Mouse (Mus musculus) gastrocnemius, adult 2 months (tissue): ENCODE data around the gene Ppp1r35. TPM values are rescaled to one million over a fixed set of nuclear protein-coding genes. Genes with fewer than 3 reads are reported as not detected.
A peak's percentile ranks its signal among the peaks of the same experiment; 100 is the strongest.

Experiments
- DNase-seq: peaks from one replicate; pipeline ENCODE4 v3.0.0; 2022
- H3K27ac ChIP-seq: fragments of 200-600 bp; 2 replicates; pipeline ENCODE4 v1.8.1; 2022; ENCODE audit warnings: mild to moderate bottlenecking
- H3K4me3 ChIP-seq: fragments of 200-600 bp; 2 replicates; pipeline ENCODE4 v1.8.1; 2022; ENCODE audit warnings: mild to moderate bottlenecking, moderate library complexity
- CTCF ChIP-seq: fragments of 200-600 bp; IDR thresholded peaks from 2 replicates; pipeline ENCODE4 v1.8.1; 2022; ENCODE audit warnings: antibody characterized with exemption, mild to moderate bottlenecking, moderate library complexity
- intact Hi-C: fragments of 180-260 bp; cut with DNase I; formaldehyde crosslinking; loops from one replicate; pipeline ENCODE4 v1.15.1; 2025
- total RNA-seq, 2 experiments: library from RNA; stranded (reverse); gene quantifications; 2 replicates each; pipeline ENCODE4 v1.2.3; 2021

Gene Ppp1r35
- total RNA-seq, 2 experiments from 2014 or later = 5.4 to 6.9 TPM

DNA sequence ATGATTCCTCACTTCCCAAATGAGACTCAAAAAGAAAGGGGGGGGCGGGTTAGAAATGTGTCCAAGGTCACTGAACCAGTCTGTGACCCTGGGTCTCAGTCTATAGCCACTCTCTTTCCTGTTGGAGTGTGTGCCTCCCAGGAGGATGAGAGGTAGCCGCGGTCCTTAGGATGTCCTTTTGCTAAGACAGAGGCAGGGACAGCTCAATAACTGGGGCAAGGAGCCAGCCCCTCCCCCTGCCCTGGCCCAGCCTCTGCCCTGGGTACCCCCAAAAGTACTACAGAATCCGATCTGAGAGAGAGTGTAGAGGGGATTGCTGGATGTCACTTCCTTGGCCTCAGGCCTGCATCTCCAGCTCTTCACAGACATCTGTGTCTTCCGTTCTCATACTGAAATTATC, 23.2 kb upstream of the Ppp1r35 start:
- intact Hi-C loops = loop anchor here (5.0 kb wide), 2 partner anchors 173 to 273 kb away; no protein-coding TSS in a partner anchor
- H3K27ac ChIP-seq = peak overlapping the region; percentile 46

GRCm38 (mm10) chr5:137756106-137756505, 22.5 kb upstream of the Ppp1r35 start:
- intact Hi-C loops = loop anchor here (5.0 kb wide), 2 partner anchors 174 to 274 kb away; no protein-coding TSS in a partner anchor
- no peak for TF ChIP-seq CTCF
- Histone ChIP-seq H3K27ac (peak overlapping the region; percentile 2), H3K4me3 (no peak overlapping the region)
- no peak for DNase-seq

More for the DNA sequence above, 23.2 kb upstream of the Ppp1r35 start:
- DNase-seq = no peak
- no peak overlapping the region for H3K4me3 ChIP-seq
- TF ChIP-seq CTCF = no peak

- peak; percentile 97 for TF ChIP-seq CTCF
- Histone ChIP-seq H3K27ac (peak overlapping the region; percentile 67), H3K4me3 (no peak overlapping the region)
- peak; percentile 88 for DNase-seq
- intact Hi-C loops = loop anchor here (1.0 to 5.0 kb wide), 3 partner anchors 100 to 275 kb away; no protein-coding TSS in a partner anchor
These were observed 21.6 kb upstream of the Ppp1r35 start for GRCm38 (mm10) chr5:137756882-137757661.

GRCm38 (mm10) chr5:137757887-137758286, 20.8 kb upstream of the Ppp1r35 start:
- intact Hi-C loops = loop anchor here (1.0 to 5.0 kb wide), 3 partner anchors 101 to 276 kb away; no protein-coding TSS in a partner anchor
- no peak for DNase-seq
- H3K27ac ChIP-seq = peak overlapping the region; percentile 35

DNA sequence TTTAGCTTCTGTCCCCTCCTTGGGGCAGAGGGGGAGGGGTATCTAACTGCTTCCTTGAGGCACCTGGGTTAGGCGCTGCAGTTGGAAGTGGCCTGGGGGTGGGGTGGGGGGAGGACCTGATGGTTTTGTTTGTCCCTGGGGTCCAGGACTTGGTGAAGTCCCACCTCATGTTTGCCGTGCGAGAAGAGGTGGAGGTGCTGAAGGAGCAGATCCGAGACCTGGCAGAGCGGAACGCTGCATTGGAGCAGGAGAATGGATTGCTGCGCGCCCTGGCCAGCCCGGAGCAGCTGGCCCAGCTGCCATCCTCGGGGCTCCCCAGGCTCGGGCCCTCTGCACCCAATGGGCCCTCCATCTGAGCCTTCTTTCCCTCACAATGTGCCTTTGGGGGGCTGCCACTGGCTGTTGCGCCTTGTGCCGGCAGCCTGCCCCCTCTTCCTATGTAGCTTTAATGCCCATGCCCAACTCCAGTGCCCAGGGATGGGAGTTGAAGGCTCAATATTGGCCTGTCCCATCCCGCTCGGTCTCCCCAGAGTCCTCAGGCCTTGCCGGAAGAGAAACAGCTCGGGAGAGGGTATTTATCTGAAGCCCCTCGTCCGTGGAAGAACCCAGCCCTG, 19.6 kb upstream of the Ppp1r35 start:
- no peak for DNase-seq
- intact Hi-C loops = loop anchor here (5.0 kb wide), 2 partner anchors 177 to 277 kb away; no protein-coding TSS in a partner anchor
- no peak for TF ChIP-seq CTCF
- H3K27ac ChIP-seq = peak overlapping the region; percentile 75
- peak overlapping the region; percentile 11 for H3K4me3 ChIP-seq

More at GRCm38 (mm10) chr5:137757887-137758286, 20.8 kb upstream of the Ppp1r35 start:
- H3K4me3 ChIP-seq = peak overlapping the region; percentile 41
- no peak for TF ChIP-seq CTCF

- TF ChIP-seq CTCF = peak; percentile 88; the same call in 1 of the 2 replicates
- DNase-seq = peak; percentile 91
- Histone ChIP-seq H3K4me3 (no peak overlapping the region), H3K27ac (peak overlapping the region; percentile 75)
- intact Hi-C loops = loop anchor here (5.0 kb wide), 2 partner anchors 178 to 278 kb away; no protein-coding TSS in a partner anchor
These were observed 18.7 kb upstream of the Ppp1r35 start for GRCm38 (mm10) chr5:137759971-137760412.

DNA sequence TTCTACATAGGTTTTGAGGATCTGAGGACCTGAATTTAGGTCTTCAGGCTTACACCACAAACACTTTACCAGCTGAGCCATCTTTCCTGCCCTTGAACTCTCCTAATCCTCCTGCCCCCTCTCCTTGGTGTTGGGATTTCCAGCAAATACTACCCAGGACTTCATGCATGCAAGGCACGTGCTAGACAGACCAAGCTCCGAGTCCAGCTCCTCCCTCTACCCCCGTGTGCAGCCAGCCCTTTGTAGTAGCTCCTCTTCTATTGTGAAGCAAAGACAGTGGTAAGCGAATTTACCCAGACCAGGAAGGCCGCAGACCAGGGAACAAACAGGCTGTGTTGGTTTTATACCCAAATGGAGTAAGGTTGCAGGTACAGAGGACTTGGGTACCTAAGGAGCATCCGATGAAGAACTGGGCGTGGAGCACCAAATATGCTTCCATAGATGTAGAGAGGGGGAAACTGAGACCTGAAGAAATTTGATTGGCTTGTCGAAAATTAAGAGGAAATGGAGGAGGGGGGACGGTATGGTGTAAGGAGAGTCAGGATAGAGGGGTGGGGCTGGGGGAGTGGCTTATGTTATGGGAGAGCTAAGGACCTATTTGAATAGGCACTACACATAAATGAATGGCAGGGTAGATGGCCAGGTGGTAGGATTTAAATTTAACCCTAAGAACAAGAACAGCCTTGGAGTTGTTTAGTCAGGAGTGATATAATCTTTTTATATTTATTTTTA, 13.9 kb upstream of the Ppp1r35 start:
- TF ChIP-seq CTCF = no peak
- intact Hi-C loops = no loop called here
- Histone ChIP-seq H3K4me3 (no peak overlapping the region), H3K27ac (no peak overlapping the region)
- no peak for DNase-seq

- TF ChIP-seq CTCF = peak; percentile 65
- H3K4me3 ChIP-seq = no peak overlapping the region
- DNase-seq = no peak
- H3K27ac ChIP-seq = no peak overlapping the region
- intact Hi-C loops = no loop called here
These were observed 12.4 kb upstream of the Ppp1r35 start for GRCm38 (mm10) chr5:137766270-137766669.

- Histone ChIP-seq H3K27ac (no peak overlapping the region), H3K4me3 (no peak overlapping the region)
- no peak for TF ChIP-seq CTCF
- intact Hi-C loops = no loop called here
- DNase-seq = peak; percentile 2
These were observed 10.2 kb upstream of the Ppp1r35 start for GRCm38 (mm10) chr5:137768475-137768874.

DNA sequence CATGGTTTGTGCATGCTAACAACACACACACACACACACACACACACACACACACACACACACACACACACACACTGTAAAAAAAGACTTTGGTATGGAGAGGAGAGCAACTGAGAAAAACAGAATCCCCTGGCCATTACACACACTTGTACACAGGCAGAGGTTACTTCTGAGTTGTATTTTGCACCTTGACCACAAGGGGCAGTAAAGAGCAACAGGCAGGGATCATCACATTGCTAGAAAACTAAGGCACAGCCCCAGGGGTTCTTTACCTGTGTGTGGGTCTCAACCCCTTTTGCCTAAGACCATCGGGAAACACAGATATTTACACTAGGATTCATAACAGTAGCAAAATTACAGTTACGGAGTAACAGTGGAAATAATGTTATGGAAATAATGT, 7.9 kb upstream of the Ppp1r35 start:
- DNase-seq = no peak
- TF ChIP-seq CTCF = peak; percentile 76
- Histone ChIP-seq H3K4me3 (no peak overlapping the region), H3K27ac (no peak overlapping the region)
- intact Hi-C loops = no loop called here

DNA sequence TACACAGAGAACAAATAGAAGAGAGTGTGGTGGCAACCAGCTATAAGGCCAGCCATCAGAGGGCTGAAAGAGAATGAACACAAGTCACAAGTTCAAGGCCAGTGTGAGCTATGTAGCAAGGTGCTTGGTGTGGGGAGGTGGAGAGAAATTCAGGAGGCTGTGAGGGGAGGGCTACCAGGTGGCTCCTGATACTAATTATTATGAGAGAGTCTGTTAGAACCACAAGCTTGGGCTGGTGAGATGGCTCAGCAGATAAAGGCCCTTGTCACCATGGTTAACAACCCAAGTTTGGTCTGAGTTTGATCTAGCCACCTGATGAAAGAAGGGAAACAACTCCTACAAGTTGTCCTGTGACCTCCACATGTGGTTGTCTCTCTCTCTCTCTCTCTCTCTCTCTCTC, 5.9 kb upstream of the Ppp1r35 start:
- no peak for DNase-seq
- no peak overlapping the region for H3K4me3 ChIP-seq
- TF ChIP-seq CTCF = no peak
- H3K27ac ChIP-seq = no peak overlapping the region
- intact Hi-C loops = no loop called here

DNA sequence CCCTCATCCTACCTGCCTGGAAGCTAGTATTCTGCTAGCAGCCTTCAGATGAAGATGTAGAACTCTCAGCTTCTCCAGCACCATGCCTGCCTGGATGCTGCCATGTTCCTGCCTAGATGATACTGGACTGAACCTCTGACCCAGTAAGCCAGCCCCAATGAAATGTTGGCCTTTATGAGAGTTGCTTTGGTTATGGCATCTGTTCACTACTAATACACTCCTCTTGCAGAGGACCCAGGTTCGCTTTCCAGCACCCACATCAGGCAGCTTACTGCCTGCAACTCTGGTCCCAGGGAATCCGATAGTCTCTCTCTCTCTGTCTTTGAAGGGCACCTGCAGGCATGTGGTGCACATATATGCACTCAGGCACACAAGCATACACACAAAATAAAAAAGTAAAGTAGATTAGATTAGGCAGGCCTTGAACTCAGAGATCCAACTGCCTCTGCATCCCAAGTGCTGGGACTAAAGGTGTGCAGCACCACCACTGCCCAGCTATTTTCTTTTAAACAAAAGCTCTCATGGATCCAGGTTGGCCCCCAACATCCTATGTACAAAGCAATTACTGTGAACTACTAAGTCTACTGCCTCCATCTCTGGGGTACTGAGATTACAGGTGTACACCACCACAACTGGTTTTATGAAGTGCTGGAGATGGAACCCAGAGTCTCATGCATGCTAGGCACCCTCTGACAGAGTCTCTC, 2.9 kb upstream of the Ppp1r35 start:
- TF ChIP-seq CTCF = no peak
- intact Hi-C loops = no loop called here
- DNase-seq = peak; percentile 6
- H3K4me3 ChIP-seq = no peak overlapping the region
- no peak overlapping the region for H3K27ac ChIP-seq
